Mouse (Mus musculus) right cerebral cortex, adult 2 months (tissue): ENCODE measurements around the gene Rnase13.

Source experiments
- DNase-seq, 2 experiments: peaks; one replicate each; pipeline ENCODE4 v3.0.0; 2021 to 2022; ENCODE audit warnings: low spot score in 2 of 2

Gene Rnase13

GRCm38 (mm10) chr14:51877517-51877916 is 45.1 kb downstream of the Rnase13 start:
- no peak for DNase-seq

GRCm38 (mm10) chr14:51871741-51872140 is 50.8 kb downstream of the Rnase13 start:
- DNase-seq = no peak
